Mouse (Mus musculus) midbrain, embryonic 16.5 days (tissue): ENCODE results near the gene Olfr312. TPM values are rescaled to one million over a fixed set of nuclear protein-coding genes. Genes with fewer than 3 reads are reported as not detected.
"Not testable (repeated sequence)": the region's sequence is repeated elsewhere in the genome, so short reads cannot be mapped to it uniquely, and the experiment has no call there.

ENCODE experiments used
- ATAC-seq: fragments of 200-750 bp; cut with Nextera tagmentation; 2 replicates; pipeline ENCODE4 v1.8.0; 2017; ENCODE audit warnings: moderate TSS enrichment
- H3K27ac ChIP-seq: fragments of 300-500 bp; sonication (generic); 2 replicates; pipeline ENCODE4 v1.5.1; 2014; ENCODE audit warnings: mild to moderate bottlenecking, low read length, mixed read lengths
- H3K27me3 ChIP-seq: fragments of 300-500 bp; sonication (generic); 2 replicates; pipeline ENCODE4 v1.6.1; 2014; ENCODE audit warnings: low read depth, low read length, mixed read lengths; ENCODE audit not compliant: control insufficient read depth, insufficient read depth
- H3K36me3 ChIP-seq: fragments of 300-500 bp; sonication (generic); 2 replicates; pipeline ENCODE4 v1.6.1; 2014; ENCODE audit warnings: mild to moderate bottlenecking, low read length, moderate library complexity, mixed read lengths; ENCODE audit not compliant: control insufficient read depth, insufficient read depth
- H3K4me1 ChIP-seq: fragments of 300-500 bp; sonication (generic); 2 replicates; pipeline ENCODE4 v1.6.1; 2014; ENCODE audit warnings: mild to moderate bottlenecking, low read length, mixed read lengths; ENCODE audit not compliant: control insufficient read depth, insufficient read depth
- H3K4me2 ChIP-seq: fragments of 300-500 bp; sonication (generic); 2 replicates; pipeline ENCODE4 v1.6.1; 2014; ENCODE audit warnings: mild to moderate bottlenecking, low read length, mixed read lengths
- H3K4me3 ChIP-seq: fragments of 300-500 bp; sonication (generic); 2 replicates; pipeline ENCODE4 v1.5.1; 2014; ENCODE audit warnings: low read depth, mild to moderate bottlenecking, low read length, moderate library complexity, mixed read lengths
- H3K9ac ChIP-seq: fragments of 300-500 bp; sonication (generic); 2 replicates; pipeline ENCODE4 v1.6.1; 2014; ENCODE audit warnings: low read depth, low read length, mixed read lengths
- H3K9me3 ChIP-seq: fragments of 300-500 bp; sonication (generic); replicated peaks from 2 replicates; pipeline ENCODE4 v1.6.1; 2014; ENCODE audit warnings: mild to moderate bottlenecking, low read length, mixed read lengths; ENCODE audit not compliant: control insufficient read depth, poor library complexity, severe bottlenecking
- WGBS: fragments of 180-500 bp; shearing (Covaris S2); extraction: QIAGEN DNeasy Blood & Tissue Kit; methylation state at CpG from one replicate; pipeline ENCODE4 v1.1.7; 2014; 5-methylcytosine and 5-hydroxymethylcytosine counted together
- polyA plus RNA-seq: library from polyadenylated mRNA; unstranded; fragments of >200 nt; fragmentation: Nextera tagmentation; extraction: Ambion mirVana; gene quantifications from 2 replicates; pipeline ENCODE4 v1.2.1, GENCODE M21; 2015

Olfr312 gene
- polyA plus RNA-seq, 1 experiment from 2014 or later = not detected

- Histone ChIP-seq H3K4me1 (peaks cover 9% of the 10 kb centered on the region), H3K4me2 (no peak overlapping the region), H3K9ac (no peak overlapping the region), H3K9me3 (no peaks in the 10 kb centered on the region), H3K36me3 (no peaks in the 10 kb centered on the region), H3K4me3 (no peak overlapping the region), H3K27me3 (no peaks in the 10 kb centered on the region), H3K27ac (no peak overlapping the region)
- no peak for ATAC-seq
- WGBS = 66% methylated on average over 7 of the region's 7 CpGs
Measured at GRCm38 (mm10) chr11:58796850-58797249, 32.2 kb upstream of the Olfr312 start.

GRCm38 (mm10) chr11:58799747-58800146, 29.3 kb upstream of the Olfr312 start:
- H3K27me3 ChIP-seq = no peaks in the 10 kb centered on the region
- H3K4me1 ChIP-seq = peaks cover 13% of the 10 kb centered on the region
- H3K36me3 ChIP-seq = no peaks in the 10 kb centered on the region
- H3K4me3 ChIP-seq = no peak overlapping the region
- no peak overlapping the region for H3K9ac ChIP-seq
- 88% methylated on average over 5 of the region's 5 CpGs for whole genome bisulfite sequencing
- H3K9me3 ChIP-seq = no peaks in the 10 kb centered on the region
- no peak overlapping the region for H3K27ac ChIP-seq
- H3K4me2 ChIP-seq = no peak overlapping the region
- no peak for ATAC-seq

GRCm38 (mm10) chr11:58801558-58802228, 27.3 kb upstream of the Olfr312 start, which contains the start of gene Fam183b:
Gene Fam183b (minus strand): TSS chr11:58801960.
- Histone ChIP-seq H3K9ac (peak within 1 kb of the TSS; percentile 23; the same call in 1 of the 2 replicates), H3K27me3 (no peaks in the 10 kb centered on the region)
- WGBS = 19% methylated on average over 14 of the region's 14 CpGs

GRCm38 (mm10) chr11:58803871-58804270, 25.2 kb upstream of the Olfr312 start:
- WGBS = 82% methylated on average over 4 of the region's 4 CpGs
- H3K27me3 ChIP-seq = no peaks in the 10 kb centered on the region
- no peak for ATAC-seq

More at GRCm38 (mm10) chr11:58801558-58802228, 27.3 kb upstream of the Olfr312 start, which contains the start of gene Fam183b:
- Histone ChIP-seq H3K27ac (peak within 1 kb of the TSS; percentile 9; the same call in 1 of the 2 replicates), H3K4me2 (peak within 1 kb of the TSS; percentile 42), H3K9me3 (no peaks in the 10 kb centered on the region), H3K4me1 (peaks cover 13% of the 10 kb centered on the region), H3K4me3 (peak within 1 kb of the TSS; percentile 16; the same call in 1 of the 2 replicates), H3K36me3 (no peaks in the 10 kb centered on the region)
- peak; percentile 89 for ATAC-seq

GRCm38 (mm10) chr11:58804393-58804792, 24.6 kb upstream of the Olfr312 start:
- H3K4me3 ChIP-seq = no peak overlapping the region
- H3K36me3 ChIP-seq = no peaks in the 10 kb centered on the region
- H3K27me3 ChIP-seq = no peaks in the 10 kb centered on the region
- H3K4me2 ChIP-seq = no peak overlapping the region
- no peak for ATAC-seq
- no peak overlapping the region for H3K9ac ChIP-seq
- no peak overlapping the region for H3K27ac ChIP-seq
- peaks cover 13% of the 10 kb centered on the region for H3K4me1 ChIP-seq
- H3K9me3 ChIP-seq = no peaks in the 10 kb centered on the region
- 85% methylated on average over 2 of the region's 2 CpGs for WGBS

More at GRCm38 (mm10) chr11:58803871-58804270, 25.2 kb upstream of the Olfr312 start:
- Histone ChIP-seq H3K36me3 (no peaks in the 10 kb centered on the region), H3K9me3 (no peaks in the 10 kb centered on the region), H3K9ac (no peak overlapping the region), H3K27ac (no peak overlapping the region), H3K4me1 (peaks cover 13% of the 10 kb centered on the region), H3K4me3 (no peak overlapping the region), H3K4me2 (no peak overlapping the region)

GRCm38 (mm10) chr11:58812001-58812400, 17.0 kb upstream of the Olfr312 start:
- Histone ChIP-seq H3K4me1 (no peaks in the 10 kb centered on the region), H3K4me2 (no peak overlapping the region), H3K27ac (no peak overlapping the region), H3K27me3 (no peaks in the 10 kb centered on the region), H3K9ac (no peak overlapping the region), H3K9me3 (no peaks in the 10 kb centered on the region), H3K36me3 (no peaks in the 10 kb centered on the region), H3K4me3 (no peak overlapping the region)
- 0% methylated on average over 1 of the region's 1 CpGs for WGBS
- no peak for ATAC-seq

GRCm38 (mm10) chr11:58814700-58815099, 14.3 kb upstream of the Olfr312 start, which contains the start of gene Olfr313:
Gene Olfr313 (plus strand): TSS chr11:58815000.
- H3K27ac ChIP-seq, ATAC-seq, H3K4me1 ChIP-seq, H3K4me3 ChIP-seq, H3K9ac ChIP-seq, H3K36me3 ChIP-seq, H3K27me3 ChIP-seq, H3K4me2 ChIP-seq, H3K9me3 ChIP-seq: not testable (repeated sequence)
- 64% methylated on average over 1 of the region's 1 CpGs for WGBS

- Histone ChIP-seq H3K36me3 (no peaks in the 10 kb centered on the region), H3K27me3 (no peaks in the 10 kb centered on the region), H3K4me3 (no peak overlapping the region), H3K4me2 (no peak overlapping the region), H3K4me1 (no peaks in the 10 kb centered on the region), H3K9me3 (no peaks in the 10 kb centered on the region), H3K27ac (no peak overlapping the region), H3K9ac (no peak overlapping the region)
- WGBS = 81% methylated on average over 1 of the region's 1 CpGs
- no peak for ATAC-seq
Measured at GRCm38 (mm10) chr11:58815676-58816075, 13.4 kb upstream of the Olfr312 start.

GRCm38 (mm10) chr11:58829764-58830163, 727 bp downstream of the Olfr312 start:
- Histone ChIP-seq H3K9me3 (no peaks in the 10 kb centered on the region), H3K36me3 (no peaks in the 10 kb centered on the region), H3K9ac (no peak overlapping the region), H3K4me2 (no peak overlapping the region), H3K27ac (no peak overlapping the region), H3K4me1 (no peaks in the 10 kb centered on the region), H3K4me3 (no peak overlapping the region), H3K27me3 (no peaks in the 10 kb centered on the region)
- no peak for ATAC-seq
- WGBS = 75% methylated on average over 3 of the region's 3 CpGs
